ENCODE assay signal across 18 mouse cellular contexts in genomic region chr4:147398741-147399140, GRCm38 (mm10). TPM values are rescaled to one million over a fixed set of nuclear protein-coding genes. Genes with fewer than 3 reads are reported as not detected.
"Had no signal": no experiment of that assay in that cellular context is flagged by ENCODE, and none has a peak within 500 bp of the region (broad histone marks: within the 10 kb centered on the region; RNA-seq: fewer than 3 reads in every experiment).

No protein-coding gene starts in this region.

RNA-seq across cellular contexts. Expression of gene Zfp978, which starts 37.6 kb away (rescaled TPM):
- total RNA-seq: layer of hippocampus, adult 8-10 months; layer of hippocampus, postnatal 10 days; layer of hippocampus, postnatal 36 days; left cerebral cortex, adult 2 months; left cerebral cortex, postnatal 10 days; left cerebral cortex, postnatal 36 days; megakaryocyte, adult 5-6 weeks; monocyte, adult 5-6 weeks had no signal
- polyA plus RNA-seq: intestine, embryonic 15.5 days; kidney, embryonic 15.5 days; limb, embryonic 13.5 days; lung, adult 2 months; macrophage; midbrain, embryonic 16.5 days; neural tube, embryonic 14.5 days; small intestine, adult 2 months; spleen, adult 2 months; stomach, postnatal 0 days had no signal
